12 mouse cellular contexts compared by ENCODE assay signal in the genomic region with DNA sequence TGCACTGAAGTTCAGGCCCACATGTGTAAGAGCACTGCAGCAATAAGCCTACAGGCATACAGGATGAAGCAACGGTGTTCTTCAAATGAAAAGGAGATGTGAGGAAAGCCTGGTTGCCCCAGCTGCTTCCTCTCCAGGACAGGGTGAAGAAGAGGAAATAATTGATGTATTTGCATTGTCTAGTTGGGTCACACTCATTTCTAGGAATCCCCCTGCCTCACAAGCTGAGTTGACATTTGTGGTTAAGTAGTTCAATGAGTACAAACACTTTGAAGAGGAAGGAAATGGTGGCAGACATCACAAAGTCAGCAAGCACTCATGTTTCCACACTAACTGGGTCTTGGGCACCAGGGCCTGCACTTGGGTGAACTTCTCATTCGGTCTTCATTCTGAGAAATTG.
DNase-seq lines count a peak whose midpoint lies in the region; ATAC-seq and TF ChIP-seq lines count a peak whose summit lies in the region.
"Had no signal": no experiment of that assay in that cellular context is flagged by ENCODE, and none has a peak within 500 bp of the region (broad histone marks: within the 10 kb centered on the region; RNA-seq: fewer than 3 reads in every experiment).

No protein-coding gene starts in this region.

- H3K27ac ChIP-seq in heart, embryonic 16.5 days (ENCODE audit: low read length): no peak overlapping the region
- no peak overlapping the region for H3K27ac ChIP-seq in midbrain, embryonic 16.5 days (ENCODE audit: low read length)
- H3K27ac ChIP-seq in cerebellum, adult 2 months (ENCODE audit: insufficient read depth, low read length): no peak overlapping the region
- H3K27ac ChIP-seq: heart, adult 2 months had no signal

- no peak overlapping the region for H3K4me2 ChIP-seq in heart, embryonic 16.5 days (ENCODE audit: low read depth, low read length)
- no peak overlapping the region for H3K4me2 ChIP-seq in midbrain, embryonic 16.5 days (ENCODE audit: low read length)
- H3K4me2 ChIP-seq: midbrain, embryonic 11.5 days had no signal

- no peak for DNase-seq in heart, postnatal 4 days
- DNase-seq in brain, adult 2 months (ENCODE audit: low read depth, low spot score): peak; percentile 7
- DNase-seq in lung, postnatal 4 days: peak; percentile 31 to 35
- DNase-seq in thymus, adult 18-20 months: peak; percentile 4 to 35
- no peak for DNase-seq in gastrocnemius, postnatal 36 days
- no peak for DNase-seq in cerebellum, adult 2 months
- DNase-seq: cerebellum, adult 9-10 months; kidney, adult 18-20 months had no signal

- H3K4me3 ChIP-seq in heart, embryonic 16.5 days (ENCODE audit: low read length): no peak overlapping the region
- no peak overlapping the region for H3K4me3 ChIP-seq in midbrain, embryonic 16.5 days (ENCODE audit: low read depth, low read length)
- H3K4me3 ChIP-seq in cerebellum, adult 2 months (replicated peaks; ENCODE audit: insufficient read depth, low read depth, low read length): no peak overlapping the region
- H3K4me3 ChIP-seq: heart, adult 2 months had no signal

- no peak for TF ChIP-seq CTCF in cerebellum, adult 2 months (IDR thresholded peaks at IDR 0.05; ENCODE audit: borderline replicate concordance, insufficient read depth, low read depth, low read length)

- intact Hi-C loops in gastrocnemius, postnatal 36 days (cut with DNase I): loop anchor here (2.0 kb wide), 1 partner anchor 16 kb away; no protein-coding TSS in a partner anchor

- H3K9ac ChIP-seq in heart, embryonic 16.5 days (ENCODE audit: low read length): no peak overlapping the region
- no peak overlapping the region for H3K9ac ChIP-seq in midbrain, embryonic 16.5 days (ENCODE audit: low read depth, low read length)

- ATAC-seq in heart, embryonic 16.5 days (replicated peaks; ENCODE audit: extremely low read depth, insufficient read depth, low FRiP score): peak; percentile 37; the same call in 1 of the 2 replicates
- ATAC-seq in midbrain, embryonic 16.5 days: no peak

- H3K27me3 ChIP-seq in heart, embryonic 16.5 days (ENCODE audit: control insufficient read depth, insufficient read depth, low read length): no peaks in the 10 kb centered on the region
- no peaks in the 10 kb centered on the region for H3K27me3 ChIP-seq in midbrain, embryonic 16.5 days (ENCODE audit: control insufficient read depth, insufficient read depth, low read depth, low read length)
- H3K27me3 ChIP-seq in cerebellum, adult 2 months (ENCODE audit: control insufficient read depth, insufficient read depth, low read length): no peaks in the 10 kb centered on the region

- no peaks in the 10 kb centered on the region for H3K36me3 ChIP-seq in heart, embryonic 16.5 days (ENCODE audit: control insufficient read depth, insufficient read depth)
- no peaks in the 10 kb centered on the region for H3K36me3 ChIP-seq in midbrain, embryonic 16.5 days (ENCODE audit: control insufficient read depth, insufficient read depth, low read length)

- no peaks in the 10 kb centered on the region for H3K4me1 ChIP-seq in heart, embryonic 16.5 days (ENCODE audit: control insufficient read depth, insufficient read depth, low read length)
- no peaks in the 10 kb centered on the region for H3K4me1 ChIP-seq in midbrain, embryonic 16.5 days (ENCODE audit: control insufficient read depth, insufficient read depth, low read length)
- no peaks in the 10 kb centered on the region for H3K4me1 ChIP-seq in cerebellum, adult 2 months (ENCODE audit: control insufficient read depth, insufficient read depth, low read length)

- no peak for TF ChIP-seq POLR2A in cerebellum, adult 2 months (IDR thresholded peaks at IDR 0.05; ENCODE audit: borderline replicate concordance, insufficient read depth, low read length)

- H3K9me3 ChIP-seq in heart, embryonic 16.5 days (replicated peaks; ENCODE audit: control insufficient read depth, low read length): no peaks in the 10 kb centered on the region
- no peaks in the 10 kb centered on the region for H3K9me3 ChIP-seq in midbrain, embryonic 16.5 days (replicated peaks; ENCODE audit: control insufficient read depth, low read length, poor library complexity, severe bottlenecking)

- WGBS in heart, embryonic 16.5 days: 57% methylated on average over 2 of the region's 2 CpGs
- WGBS in midbrain, embryonic 16.5 days: 85% methylated on average over 2 of the region's 2 CpGs
- 86% methylated on average over 2 of the region's 2 CpGs for WGBS in cerebellum, adult 2 months

Comparison
In these comparisons a context has a peak if more than half of its experiments do, and no peak if none do; other contexts are left out.
1. DNase-seq: peak in brain, adult 2 months (single experiment), lung, postnatal 4 days (2 of 2) and thymus, adult 18-20 months (2 of 2); none in heart, postnatal 4 days (single experiment), gastrocnemius, postnatal 36 days (0 of 2) and cerebellum, adult 2 months (0 of 2).